Mouse (Mus musculus) right cerebral cortex, postnatal 14 days (tissue): ENCODE data around the gene Ddx60.
"Not testable (repeated sequence)": the region's sequence is repeated elsewhere in the genome, so short reads cannot be mapped to it uniquely, and the experiment has no call there.

Source experiments
- DNase-seq: peaks from one replicate; pipeline ENCODE4 v3.0.0; 2022

The Ddx60 gene

GRCm38 (mm10) chr8:61927777-61928494 lies at the start of gene Ddx60:
Ddx60 (plus strand) TSS chr8:61928087.
- peak; percentile 77 for DNase-seq

GRCm38 (mm10) chr8:61894062-61894461 lies 33.8 kb upstream of the Ddx60 start:
- peak; percentile 49 for DNase-seq

DNA sequence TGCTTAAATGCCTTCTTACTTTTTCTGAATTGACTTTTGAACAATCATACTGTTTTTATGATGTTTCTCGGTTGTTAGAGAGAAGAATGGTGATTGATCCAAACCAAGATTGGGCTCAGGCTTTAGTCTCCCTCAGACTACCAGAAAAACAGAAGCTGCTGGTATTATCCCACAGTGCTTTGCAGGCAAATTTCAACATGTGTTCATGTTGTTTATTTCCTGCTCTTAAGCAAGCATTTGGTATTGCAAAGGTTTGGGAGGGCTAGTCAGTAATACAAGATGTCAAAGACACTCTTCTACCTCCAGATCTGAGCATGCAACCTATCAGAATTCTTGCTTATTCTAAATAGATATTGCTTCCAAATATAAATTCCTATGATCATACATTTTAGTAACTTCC lies 31.1 kb upstream of the Ddx60 start:
- DNase-seq, result no peak

DNA sequence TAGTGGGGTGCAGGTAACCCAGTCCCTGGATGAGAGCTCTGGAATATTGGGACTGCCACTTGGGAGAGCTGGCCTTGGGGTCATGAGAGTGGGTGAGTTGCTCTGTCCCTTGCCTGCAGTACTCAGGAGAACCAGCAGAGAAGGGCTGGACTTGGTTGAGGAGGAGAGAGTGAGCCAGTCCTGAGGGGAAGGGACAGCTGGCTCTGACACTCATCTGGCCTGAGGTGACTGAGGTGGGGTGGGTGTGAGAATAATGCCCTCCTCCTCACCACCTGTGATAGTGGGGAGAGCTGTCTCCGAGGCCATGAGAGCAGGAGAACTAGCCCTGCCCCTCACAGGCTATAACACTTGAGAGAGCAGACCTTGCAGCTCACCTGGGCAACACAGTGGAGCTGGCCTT lies 30.5 kb upstream of the Ddx60 start:
- DNase-seq, result no peak

DNA sequence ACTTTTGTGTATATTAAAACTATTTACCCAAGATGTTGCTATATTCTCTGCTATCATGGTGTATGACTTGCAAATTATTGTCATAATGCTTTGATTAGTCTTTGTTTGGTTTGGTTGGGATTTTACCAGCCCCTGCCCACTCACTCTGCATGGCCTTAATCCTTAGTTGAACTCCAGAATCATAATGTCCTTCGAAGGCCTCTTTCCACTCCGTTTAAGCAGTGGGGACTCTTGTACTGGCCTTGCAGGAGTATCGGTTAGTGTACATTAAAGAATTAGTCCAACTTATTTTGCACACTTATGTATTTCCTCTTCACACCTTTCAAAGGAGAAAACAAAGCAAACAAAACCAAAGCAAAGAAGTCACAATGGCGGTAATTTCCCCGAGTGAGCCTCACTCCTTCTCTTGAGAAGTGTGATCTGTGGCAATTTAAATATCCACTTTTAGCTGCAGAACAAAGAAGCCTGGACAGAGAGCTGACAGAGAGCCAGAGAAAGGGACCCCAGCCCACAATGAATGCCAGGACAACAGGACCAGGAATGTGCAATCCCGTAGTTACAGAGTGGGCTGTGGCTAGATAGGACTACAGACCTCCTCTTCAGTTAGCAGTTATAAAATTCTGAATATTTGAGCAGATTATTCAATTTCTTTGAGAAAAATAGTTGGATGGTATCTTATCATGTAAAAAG lies 26.7 kb upstream of the Ddx60 start:
- DNase-seq, result no peak

- DNase-seq, result no peak
These were observed 25.4 kb upstream of the Ddx60 start, which contains the start of gene Palld for GRCm38 (mm10) chr8:61902521-61902920. Palld (minus strand) TSS chr8:61902690.

GRCm38 (mm10) chr8:61908303-61909215 lies 19.3 kb upstream of the Ddx60 start:
- DNase-seq, result peak; percentile 20

GRCm38 (mm10) chr8:61909313-61909712 lies 18.6 kb upstream of the Ddx60 start:
- no peak for DNase-seq

DNA sequence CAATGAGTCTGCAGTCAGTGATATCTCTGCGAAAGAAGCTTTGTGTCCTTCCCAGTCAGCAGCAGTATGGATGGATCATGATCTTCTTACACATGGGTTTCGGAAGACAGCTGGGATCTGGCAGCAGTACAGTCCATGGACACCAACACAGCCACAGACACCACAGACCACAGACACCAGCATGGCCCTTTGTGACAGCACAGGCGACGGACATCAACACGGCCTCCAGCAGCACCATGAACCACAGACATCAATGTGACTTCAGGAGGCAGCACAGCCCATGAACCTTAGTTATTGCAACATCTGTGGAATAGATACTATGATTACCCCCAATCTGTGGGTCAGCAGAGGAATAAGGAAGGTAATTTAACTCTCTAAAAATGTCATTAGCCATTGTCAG lies 15.1 kb upstream of the Ddx60 start:
- no peak for DNase-seq

DNA sequence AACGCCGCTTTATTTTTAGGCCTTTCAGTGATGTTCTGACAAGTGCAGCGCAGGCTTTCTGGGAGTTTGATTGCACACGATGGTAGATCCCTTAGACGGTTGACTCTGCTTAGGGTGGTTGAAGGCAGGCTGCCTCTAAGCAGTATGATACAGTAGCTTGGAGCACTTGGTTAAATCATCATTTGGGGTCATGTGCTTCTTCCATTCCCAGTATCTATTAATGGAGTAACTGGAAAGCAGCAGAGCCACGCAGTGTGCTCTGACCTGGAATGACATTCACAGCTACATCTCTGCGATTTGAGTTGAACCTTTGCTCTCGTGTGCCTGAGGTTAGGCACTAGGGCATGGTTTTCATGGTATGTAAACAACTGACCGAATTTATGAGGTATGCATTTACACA lies 13.9 kb upstream of the Ddx60 start:
- no peak for DNase-seq

DNA sequence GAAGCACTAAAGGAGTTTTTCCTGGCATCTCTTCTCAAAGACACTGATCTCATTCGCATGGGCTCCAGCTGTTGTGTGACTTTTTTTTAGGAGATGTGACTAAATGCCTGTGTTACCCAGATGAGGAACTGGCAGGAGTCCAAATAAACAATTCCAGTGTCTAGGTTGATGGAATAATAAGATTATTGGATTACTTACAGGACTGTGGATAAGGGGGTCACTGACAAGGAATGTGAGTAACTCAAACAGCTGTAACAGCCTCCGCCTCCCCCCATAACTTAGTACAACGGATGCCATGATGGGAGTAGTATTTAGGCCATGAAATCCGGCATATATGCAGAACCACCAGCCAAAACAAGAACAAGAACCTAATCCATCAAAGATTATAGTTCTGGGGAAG lies 10.6 kb upstream of the Ddx60 start:
- no peak for DNase-seq

DNA sequence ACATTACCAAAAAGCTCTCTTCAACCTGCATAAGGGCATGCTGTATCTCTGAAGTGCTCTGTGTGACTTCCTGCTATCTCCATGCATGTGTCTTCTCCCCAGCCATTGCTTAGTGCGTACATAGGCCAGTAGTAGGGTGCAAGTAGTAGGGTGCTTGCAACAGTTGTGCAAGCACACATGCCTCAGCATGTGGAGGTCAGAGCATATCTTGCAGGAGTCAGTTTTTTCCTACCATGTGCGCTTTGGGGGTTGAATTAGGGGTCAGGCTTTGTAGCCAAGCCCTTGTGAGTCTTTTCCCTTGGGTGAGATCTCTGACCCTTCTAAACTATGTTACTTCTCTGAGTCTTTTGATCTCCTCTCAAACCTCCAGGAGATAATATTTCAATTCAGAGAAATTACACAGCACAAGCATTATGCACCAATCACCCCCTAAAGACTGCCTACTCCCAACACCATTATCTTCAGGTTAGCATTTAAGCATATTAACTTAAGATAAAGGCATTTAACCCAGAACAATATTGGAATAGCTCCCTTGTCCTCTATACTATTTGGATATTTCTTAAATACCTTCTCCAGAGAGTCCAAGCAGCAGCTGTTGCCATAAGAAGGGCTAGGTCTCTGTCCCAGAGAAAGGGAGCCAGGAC lies 8.6 kb upstream of the Ddx60 start:
- DNase-seq, result no peak

DNA sequence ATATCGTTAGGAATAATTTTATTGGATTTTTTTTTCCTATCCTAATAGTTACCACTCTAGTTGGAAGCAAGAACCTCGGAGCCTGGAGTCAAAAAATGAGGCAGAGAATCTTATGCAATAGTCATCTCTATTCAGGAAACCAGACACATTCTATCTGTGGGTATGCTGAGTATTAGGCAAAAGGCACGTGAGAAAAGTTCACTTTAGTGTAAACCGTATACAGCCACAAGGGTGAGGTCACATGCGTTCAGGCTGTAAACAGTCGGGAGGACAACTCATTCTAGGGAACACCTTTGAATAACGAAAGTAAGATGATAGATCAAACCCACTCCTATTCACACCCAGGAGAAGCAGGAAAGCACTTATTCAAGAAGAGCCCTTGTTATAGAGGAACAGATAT lies 7.5 kb upstream of the Ddx60 start:
- DNase-seq, result no peak

DNA sequence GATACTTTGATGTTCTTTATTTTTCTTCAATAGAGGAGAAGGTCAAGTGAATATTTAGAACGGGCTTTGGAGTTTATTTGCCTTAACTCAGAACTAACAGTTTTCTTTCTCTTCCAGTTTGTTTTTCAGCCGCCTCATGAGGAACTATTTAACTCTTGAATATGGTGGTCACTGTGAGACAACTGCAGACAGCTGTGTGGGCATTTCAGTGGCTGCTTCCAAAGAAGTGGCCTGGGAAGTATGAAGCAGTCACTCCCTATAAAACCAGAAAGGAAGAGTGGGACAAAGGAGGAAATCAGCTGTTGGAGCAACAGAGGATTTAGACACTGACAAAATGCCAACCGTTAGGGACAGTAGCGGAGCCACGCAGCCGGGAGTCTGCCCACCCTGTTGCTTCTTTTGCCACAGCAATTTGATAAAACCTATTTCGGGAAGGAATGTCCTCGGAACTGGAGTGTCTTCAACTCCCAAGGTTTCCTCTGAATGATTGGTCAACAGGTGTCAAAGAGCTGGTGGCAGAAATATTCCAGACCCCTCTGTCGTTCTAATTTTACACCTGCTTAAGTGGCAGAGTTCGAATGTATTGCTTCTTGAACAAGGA lies 6.3 kb upstream of the Ddx60 start:
- no peak for DNase-seq

- no peak for DNase-seq
These were observed 3.4 kb upstream of the Ddx60 start for GRCm38 (mm10) chr8:61924518-61924917.

DNA sequence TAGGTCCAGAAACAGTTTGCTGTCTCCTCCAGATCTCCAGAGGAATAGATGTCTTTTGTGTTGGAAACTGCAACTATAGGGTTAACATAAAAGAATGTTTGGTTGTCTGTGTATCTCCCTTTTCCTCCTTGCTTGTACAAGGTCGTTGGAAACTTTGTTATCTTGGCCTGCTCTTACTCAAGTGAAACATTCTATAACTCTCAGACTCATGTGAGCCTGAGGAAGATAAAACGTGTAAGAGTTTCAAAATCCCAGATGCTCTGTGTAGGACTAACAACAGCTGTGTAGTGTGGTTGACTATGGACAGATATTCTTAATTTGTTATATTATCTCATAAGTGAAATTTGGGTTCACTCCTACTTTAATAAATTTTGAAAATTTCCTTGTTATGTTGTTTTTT lies 5.4 kb downstream of the Ddx60 start:
- DNase-seq, result no peak

DNA sequence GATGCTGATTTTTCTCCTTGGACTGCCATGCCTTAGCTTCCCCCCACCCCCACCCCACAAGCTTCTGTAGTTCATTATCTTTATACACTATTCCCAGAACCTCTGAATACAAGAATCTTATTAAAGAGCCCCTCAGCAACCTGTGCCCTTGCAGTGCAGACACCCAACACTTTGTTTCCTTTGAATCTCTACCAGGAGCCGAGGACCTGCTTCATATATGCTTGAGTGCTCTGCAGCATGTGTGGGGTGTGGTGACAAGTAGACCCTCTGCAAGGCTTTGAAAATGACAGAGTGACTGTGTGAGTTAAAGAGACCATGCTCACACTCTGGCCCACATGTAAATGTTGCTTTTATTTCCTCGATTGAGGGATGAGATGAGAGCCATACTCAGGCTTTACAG lies 9.7 kb downstream of the Ddx60 start:
- no peak for DNase-seq

DNA sequence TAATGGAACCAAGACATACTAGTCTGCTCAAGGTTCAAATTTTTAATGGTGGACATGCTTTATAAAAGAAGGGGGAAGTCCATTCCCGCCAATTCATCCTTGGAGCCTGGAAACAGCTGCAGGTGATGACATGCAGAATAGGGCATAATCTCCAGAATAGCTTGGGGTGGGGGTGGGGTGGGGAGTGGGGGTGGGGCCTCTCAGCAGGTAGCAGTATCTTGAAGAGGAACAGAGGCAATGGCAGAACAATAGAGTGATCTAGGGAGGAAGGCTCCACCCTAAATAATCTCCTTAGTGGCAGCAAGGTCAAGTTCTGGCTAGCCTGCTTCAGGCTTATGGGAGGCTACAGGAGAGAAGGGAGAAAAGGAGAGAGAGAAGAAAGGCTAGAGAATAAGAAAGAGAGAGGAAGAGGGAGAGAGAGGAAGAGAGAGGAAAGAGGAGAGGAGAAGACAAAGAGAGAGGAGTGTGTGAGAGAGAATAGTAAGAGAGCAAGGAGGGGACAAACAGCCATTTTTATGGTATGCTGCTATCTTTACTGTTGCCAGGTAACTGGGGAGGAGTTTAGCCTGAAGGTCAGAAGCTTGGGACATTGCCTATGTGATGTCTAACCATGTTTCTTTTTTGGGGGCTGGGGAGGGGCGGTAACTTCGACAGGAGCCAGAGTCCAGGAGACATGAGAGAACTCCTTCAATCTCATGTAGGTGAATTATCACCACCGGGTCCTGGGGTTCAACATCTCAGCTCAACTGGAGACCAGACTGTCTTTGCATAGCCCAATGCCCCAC lies 36.9 kb downstream of the Ddx60 start:
- DNase-seq, result not testable (repeated sequence)

DNA sequence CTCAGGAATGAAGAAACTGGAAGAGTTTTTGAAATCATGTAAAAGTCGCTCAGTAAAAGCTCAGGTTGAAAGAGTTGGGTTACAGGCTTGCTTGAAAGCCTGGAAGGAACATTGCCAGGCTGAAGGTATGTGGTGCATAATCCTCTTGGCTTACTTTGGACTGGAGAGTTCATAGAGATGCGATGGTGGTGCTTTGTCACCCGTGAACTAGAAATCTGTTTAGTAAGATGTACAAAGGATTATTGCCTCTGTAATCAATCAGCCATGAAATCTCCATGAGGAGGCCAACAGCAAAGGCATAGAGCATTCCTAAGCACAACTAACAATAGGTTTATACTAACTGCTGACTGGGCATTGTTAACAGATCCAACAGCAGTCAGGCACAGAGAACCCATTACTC lies 41.7 kb downstream of the Ddx60 start:
- DNase-seq, result no peak

- DNase-seq, result no peak
These were observed 57.1 kb downstream of the Ddx60 start for GRCm38 (mm10) chr8:61984941-61985340.

- DNase-seq, result no peak
These were observed 58.0 kb downstream of the Ddx60 start for GRCm38 (mm10) chr8:61985703-61986475.
